Mouse (Mus musculus) ES-CJ7 (cell line): ENCODE measurements around the gene Gm2974.
"Not testable (repeated sequence)": the region's sequence is repeated elsewhere in the genome, so short reads cannot be mapped to it uniquely, and the experiment has no call there.

ENCODE experiments used
- DNase-seq: peaks from one replicate; pipeline ENCODE4 v3.0.0; 2011; ENCODE audit warnings: low read depth, low spot score

Gm2974 gene

GRCm38 (mm10) chr14:4182491-4183210 is at the start of gene Gm2974:
Gene Gm2974, plus strand, starts transcription at chr14:4182576.
- DNase-seq: peak; percentile 21

- not testable (repeated sequence) for DNase-seq
Observed at GRCm38 (mm10) chr14:4141646-4142045, 40.7 kb upstream of the Gm2974 start.

DNA sequence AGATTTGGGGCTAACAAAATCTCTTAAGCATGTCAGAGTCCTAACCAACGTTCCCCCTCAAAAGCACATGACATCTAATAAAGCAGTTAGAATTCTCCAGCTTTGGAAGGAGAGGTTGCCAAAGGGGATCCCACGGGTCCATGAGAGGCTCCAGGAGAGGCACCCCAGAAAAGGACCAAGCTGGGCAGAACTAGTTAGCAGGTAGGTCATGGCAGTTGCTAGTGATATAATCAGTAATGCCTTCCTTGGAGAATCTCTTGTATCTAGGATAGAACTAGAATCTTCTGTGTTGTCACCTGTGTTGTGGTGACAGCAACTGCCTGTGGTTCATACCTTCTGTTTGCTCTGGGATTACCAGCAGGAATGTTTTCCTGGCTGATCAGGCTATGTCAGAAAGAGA is 17.6 kb upstream of the Gm2974 start, which contains the start of gene Gm3127:
Gene Gm3127 (plus strand): TSS at position 301 of the 400 bp plus-strand sequence.
- not testable (repeated sequence) for DNase-seq

DNA sequence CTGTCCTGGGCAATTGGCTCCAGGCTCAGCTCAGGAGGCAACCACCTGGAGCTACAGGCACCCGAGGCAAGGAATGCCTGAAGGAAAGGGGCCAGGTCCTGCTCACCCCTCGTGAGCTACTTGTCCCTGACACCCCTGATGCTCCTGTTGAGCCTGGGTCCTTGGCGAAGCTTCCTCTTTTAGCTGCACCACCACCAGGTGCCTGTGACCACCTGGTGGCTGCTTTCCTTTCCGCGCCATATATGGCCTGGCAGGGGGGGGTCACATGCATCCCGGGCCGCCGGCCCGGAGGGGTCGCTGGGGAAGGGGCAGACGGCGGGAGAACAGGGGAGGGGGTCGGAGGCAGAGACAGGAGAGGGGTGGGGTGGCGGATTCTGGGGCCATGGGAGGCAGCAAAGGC is 346 bp upstream of the Gm2974 start:
- peak; percentile 1 for DNase-seq

GRCm38 (mm10) chr14:4183375-4183774 is 999 bp downstream of the Gm2974 start:
- not testable (repeated sequence) for DNase-seq

DNA sequence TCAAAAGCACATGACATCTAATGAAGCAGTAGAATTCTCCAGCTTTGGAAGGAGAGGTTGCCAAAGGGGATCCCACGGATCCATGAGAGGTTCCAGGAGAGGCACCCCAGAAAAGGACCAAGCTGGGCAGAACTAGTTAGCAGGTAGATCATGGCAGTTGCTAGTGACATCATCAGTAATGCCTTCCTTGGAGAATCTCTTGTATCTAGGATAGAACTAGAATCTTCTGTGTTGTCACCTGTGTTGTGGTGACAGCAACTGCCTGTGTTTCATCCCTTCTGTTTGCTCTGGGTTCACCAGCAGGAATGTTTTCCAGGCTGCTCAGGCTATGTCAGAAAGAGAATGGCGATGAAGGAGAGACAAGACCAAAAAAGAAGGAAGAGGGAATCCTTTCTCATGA is 67.0 kb downstream of the Gm2974 start, which contains the start of gene Gm3138:
Gene Gm3138 (plus strand): TSS at position 301 of the 400 bp plus-strand sequence.
- not testable (repeated sequence) for DNase-seq
